Mouse (Mus musculus): ENCODE data around the gene Ranbp2.

- TF ChIP-seq FLI1 (IDR thresholded peaks at IDR 0.05; ENCODE audit: low read length) (no peak), GATA1 (IDR thresholded peaks at IDR 0.05; ENCODE audit: borderline replicate concordance, low read length) (no peak)
Measured at GRCm38 (mm10) chr10:58412331-58412730, 34.4 kb upstream of the Ranbp2 start.

Measured in megakaryocyte, embryonic 14.5 days (primary cell).